Mouse (Mus musculus): ENCODE measurements around the gene Snx27. TPM values are rescaled to one million over a fixed set of nuclear protein-coding genes. Genes with fewer than 3 reads are reported as not detected.

Gene Snx27
- polyA plus RNA-seq, 2 experiments, result 24.3 to 37.2 TPM

DNA sequence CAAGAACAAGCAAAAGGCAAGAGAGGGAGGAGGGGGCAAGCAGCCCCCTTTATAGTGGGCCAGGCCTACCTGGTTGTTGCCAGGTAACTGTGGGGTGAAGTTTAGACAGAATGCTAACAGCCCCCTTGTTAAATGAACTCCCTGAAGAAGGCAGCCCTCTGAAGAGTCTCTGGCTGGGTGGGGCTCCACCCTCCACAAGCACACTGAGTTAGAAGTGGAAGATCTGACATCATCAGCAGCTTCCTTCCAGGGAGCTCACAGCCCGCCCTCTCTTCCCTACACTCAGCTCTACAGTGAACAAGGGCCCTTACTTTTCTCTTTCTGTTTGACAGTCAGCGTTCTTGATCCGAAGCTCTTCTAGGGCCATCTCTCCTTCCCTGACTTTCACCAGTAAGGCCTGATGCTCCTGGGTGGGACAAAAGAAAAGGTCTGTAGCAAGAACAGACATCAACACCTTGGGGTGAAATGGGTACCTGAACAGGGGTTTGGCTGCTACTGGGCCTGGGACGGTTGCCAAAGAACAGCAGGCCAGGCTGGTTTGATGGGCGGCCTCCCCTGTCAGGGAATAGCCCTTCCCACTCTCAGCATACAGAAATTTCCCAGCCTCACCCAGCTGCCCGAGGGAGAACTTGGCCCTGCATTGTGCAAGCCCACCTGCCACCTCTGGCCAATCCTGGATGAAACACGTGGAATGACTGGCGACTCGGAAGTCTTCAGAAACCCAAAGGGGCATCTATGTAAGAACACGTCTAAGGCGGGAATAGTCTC is 39.4 kb upstream of the Snx27 start:
- no peak for DNase-seq (ENCODE audit: low spot score)
- TF ChIP-seq POLR2A (IDR thresholded peaks at IDR 0.05; ENCODE audit: borderline replicate concordance, extremely low read depth, insufficient read depth, insufficient read length), result no peak

DNA sequence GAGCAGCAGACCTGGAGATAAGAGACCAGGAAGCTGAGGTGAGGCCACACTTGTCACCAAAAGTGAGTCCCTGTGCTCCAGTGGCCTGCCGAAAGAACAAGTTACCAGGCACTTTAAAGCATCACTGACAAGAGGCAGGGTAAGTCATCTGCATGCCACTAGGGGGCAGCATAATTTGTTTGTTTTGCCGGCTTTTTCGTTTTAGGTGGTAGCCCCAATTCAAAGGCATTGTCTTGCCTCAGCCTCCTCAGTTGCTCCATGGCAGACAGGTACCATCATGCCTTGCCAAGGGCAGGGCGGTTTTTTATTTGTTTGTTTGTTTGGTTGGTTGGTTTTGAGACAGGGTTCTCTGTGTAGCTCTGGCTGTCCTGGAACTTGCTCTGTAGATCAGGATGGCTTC is 34.2 kb upstream of the Snx27 start:
- WGBS, result 78% methylated on average over 4 of the region's 4 CpGs
- Histone ChIP-seq H3K4me2 (replicated peaks; ENCODE audit: low read depth, low read length, severe bottlenecking) (no peak overlapping the region), H3K4me1 (ENCODE audit: control insufficient read depth, insufficient read depth, low read length) (0 out of 2 replicates have a peak, but pooled peaks cover under 1% of the 10 kb centered on the region), H3K27ac (replicated peaks; ENCODE audit: low read depth, low read length) (no peak overlapping the region), H3K9me3 (ENCODE audit: control insufficient read depth, low read length) (no peaks in the 10 kb centered on the region), H3K4me3 (replicated peaks; ENCODE audit: low read length) (no peak overlapping the region), H3K27me3 (ENCODE audit: control insufficient read depth, insufficient read depth, low read length) (no peaks in the 10 kb centered on the region), H3K9ac (ENCODE audit: low read depth, low read length, severe bottlenecking) (no peak overlapping the region), H3K36me3 (ENCODE audit: control insufficient read depth, insufficient read depth, low read length) (no peaks in the 10 kb centered on the region)
- ATAC-seq (ENCODE audit: low FRiP score, low read depth) (no peak), DNase-seq (ENCODE audit: low spot score) (no peak)
- TF ChIP-seq POLR2A (IDR thresholded peaks at IDR 0.05; ENCODE audit: borderline replicate concordance, extremely low read depth, insufficient read depth, insufficient read length), result no peak

More for the DNA sequence above, 39.4 kb upstream of the Snx27 start:
- 0 out of 2 replicates have a peak overlapping the region, but pooled peaks have one; percentile 38 for H3K27ac ChIP-seq (replicated peaks; ENCODE audit: low read depth, low read length)
- H3K27me3 ChIP-seq (ENCODE audit: control insufficient read depth, insufficient read depth, low read length), result no peaks in the 10 kb centered on the region
- H3K4me3 ChIP-seq (replicated peaks; ENCODE audit: low read length), result no peak overlapping the region
- H3K4me1 ChIP-seq (ENCODE audit: control insufficient read depth, insufficient read depth, low read length), result no peaks in the 10 kb centered on the region
- 72% methylated on average over 11 of the region's 11 CpGs for WGBS
- H3K9ac ChIP-seq (ENCODE audit: low read depth, low read length, severe bottlenecking), result no peak overlapping the region
- H3K9me3 ChIP-seq (ENCODE audit: control insufficient read depth, low read length), result no peaks in the 10 kb centered on the region
- no peak overlapping the region for H3K4me2 ChIP-seq (replicated peaks; ENCODE audit: low read depth, low read length, severe bottlenecking)
- no peak for ATAC-seq (ENCODE audit: low FRiP score, low read depth)
- no peaks in the 10 kb centered on the region for H3K36me3 ChIP-seq (ENCODE audit: control insufficient read depth, insufficient read depth, low read length)

DNA sequence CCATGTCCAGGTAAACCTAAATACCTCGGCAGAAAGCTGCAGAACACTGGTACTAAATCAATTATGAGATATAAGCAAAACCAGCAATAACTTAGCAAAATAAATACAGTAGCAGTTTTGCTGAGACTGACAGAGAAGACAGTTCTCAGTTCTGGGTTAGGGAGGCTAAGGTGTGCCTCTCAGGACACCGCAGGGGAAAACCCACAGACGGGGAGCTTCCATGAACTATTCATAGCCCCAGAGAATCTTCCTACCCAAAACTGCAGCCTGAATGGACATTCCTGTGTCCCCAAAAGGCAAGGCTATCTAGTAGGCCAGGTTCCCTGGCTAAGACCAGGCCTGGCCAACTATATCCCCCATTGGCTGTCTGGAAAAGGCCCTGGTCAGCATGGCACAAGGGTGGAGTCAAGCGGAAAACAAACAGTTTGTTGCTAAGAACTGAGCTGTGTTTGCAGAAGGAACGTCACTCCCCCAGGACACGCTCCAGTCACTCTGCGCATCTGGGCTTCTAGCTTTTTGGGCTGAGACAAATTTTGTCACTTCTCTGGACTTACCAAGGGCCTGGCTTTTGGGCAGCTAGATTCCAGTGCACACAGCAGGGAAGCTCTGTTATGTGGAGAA is 30.9 kb upstream of the Snx27 start:
- DNase-seq (ENCODE audit: low spot score) (no peak), ATAC-seq (ENCODE audit: low FRiP score, low read depth) (no peak)
- WGBS, result 80% methylated on average over 7 of the region's 7 CpGs
- no peak for TF ChIP-seq POLR2A (IDR thresholded peaks at IDR 0.05; ENCODE audit: borderline replicate concordance, extremely low read depth, insufficient read depth, insufficient read length)
- H3K4me1 ChIP-seq (ENCODE audit: control insufficient read depth, insufficient read depth, low read length), result peaks cover 12% of the 10 kb centered on the region
- no peak overlapping the region for H3K9ac ChIP-seq (ENCODE audit: low read depth, low read length, severe bottlenecking)
- no peaks in the 10 kb centered on the region for H3K27me3 ChIP-seq (ENCODE audit: control insufficient read depth, insufficient read depth, low read length)
- no peaks in the 10 kb centered on the region for H3K36me3 ChIP-seq (ENCODE audit: control insufficient read depth, insufficient read depth, low read length)
- no peak overlapping the region for H3K27ac ChIP-seq (replicated peaks; ENCODE audit: low read depth, low read length)
- H3K4me2 ChIP-seq (replicated peaks; ENCODE audit: low read depth, low read length, severe bottlenecking), result no peak overlapping the region
- no peak overlapping the region for H3K4me3 ChIP-seq (replicated peaks; ENCODE audit: low read length)
- no peaks in the 10 kb centered on the region for H3K9me3 ChIP-seq (ENCODE audit: control insufficient read depth, low read length)

DNA sequence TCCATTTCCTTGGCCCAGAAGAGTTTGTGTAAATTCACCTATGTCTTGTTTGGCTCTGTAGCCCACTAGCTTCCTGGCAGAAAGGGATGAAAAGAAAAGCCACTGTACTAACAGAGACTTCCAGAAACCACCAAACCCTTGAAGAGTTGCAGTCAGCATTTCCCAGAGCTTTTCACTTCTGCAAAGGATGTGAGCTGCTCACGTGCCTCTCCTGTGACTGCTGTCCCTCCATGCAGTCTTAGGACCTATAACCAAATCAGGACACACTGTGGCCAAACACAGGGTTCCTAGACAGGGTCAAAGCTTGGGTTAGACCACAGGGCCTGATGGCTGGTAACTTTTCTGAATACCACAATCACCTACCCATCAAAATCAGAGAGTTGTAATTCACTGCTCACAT is 29.8 kb upstream of the Snx27 start:
- no peak for TF ChIP-seq POLR2A (IDR thresholded peaks at IDR 0.05; ENCODE audit: borderline replicate concordance, extremely low read depth, insufficient read depth, insufficient read length)
- ATAC-seq (ENCODE audit: low FRiP score, low read depth), result no peak
- no peak overlapping the region for H3K27ac ChIP-seq (replicated peaks; ENCODE audit: low read depth, low read length)

DNA sequence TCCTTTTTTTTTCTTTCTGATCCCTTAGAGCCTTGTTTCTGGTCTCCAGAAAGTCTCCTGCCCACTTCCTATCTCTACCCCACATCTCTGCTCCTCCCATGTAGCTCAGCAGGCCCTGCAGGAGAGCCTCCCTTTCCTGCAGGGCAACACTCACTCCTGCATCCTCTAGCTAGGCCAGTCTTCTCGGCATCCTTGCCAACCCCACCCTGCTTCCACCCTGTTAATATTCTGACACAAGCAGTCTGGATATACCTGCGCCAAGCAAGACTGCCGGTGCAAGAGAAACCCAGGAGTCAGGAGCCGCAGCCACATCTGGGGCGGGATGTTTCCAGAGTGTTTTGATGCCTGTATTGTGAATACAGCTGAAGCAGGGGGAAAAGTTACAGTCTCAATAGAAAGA is 29.3 kb upstream of the Snx27 start:
- no peak overlapping the region for H3K4me3 ChIP-seq (replicated peaks; ENCODE audit: low read length)
- no peaks in the 10 kb centered on the region for H3K36me3 ChIP-seq (ENCODE audit: control insufficient read depth, insufficient read depth, low read length)
- 55% methylated on average over 5 of the region's 5 CpGs for WGBS
- no peak for TF ChIP-seq POLR2A (IDR thresholded peaks at IDR 0.05; ENCODE audit: borderline replicate concordance, extremely low read depth, insufficient read depth, insufficient read length)
- H3K9ac ChIP-seq (ENCODE audit: low read depth, low read length, severe bottlenecking), result no peak overlapping the region
- no peaks in the 10 kb centered on the region for H3K27me3 ChIP-seq (ENCODE audit: control insufficient read depth, insufficient read depth, low read length)
- no peak for DNase-seq (ENCODE audit: low spot score)
- no peak for ATAC-seq (ENCODE audit: low FRiP score, low read depth)
- H3K27ac ChIP-seq (replicated peaks; ENCODE audit: low read depth, low read length), result peak overlapping the region; percentile 34
- no peak overlapping the region for H3K4me2 ChIP-seq (replicated peaks; ENCODE audit: low read depth, low read length, severe bottlenecking)
- peaks cover 12% of the 10 kb centered on the region for H3K4me1 ChIP-seq (ENCODE audit: control insufficient read depth, insufficient read depth, low read length)
- no peaks in the 10 kb centered on the region for H3K9me3 ChIP-seq (ENCODE audit: control insufficient read depth, low read length)

More for the DNA sequence above, 29.8 kb upstream of the Snx27 start:
- DNase-seq (ENCODE audit: low spot score), result no peak
- Histone ChIP-seq H3K9ac (ENCODE audit: low read depth, low read length, severe bottlenecking) (no peak overlapping the region), H3K4me3 (replicated peaks; ENCODE audit: low read length) (no peak overlapping the region), H3K4me1 (ENCODE audit: control insufficient read depth, insufficient read depth, low read length) (peaks cover 12% of the 10 kb centered on the region), H3K4me2 (replicated peaks; ENCODE audit: low read depth, low read length, severe bottlenecking) (no peak overlapping the region), H3K27me3 (ENCODE audit: control insufficient read depth, insufficient read depth, low read length) (no peaks in the 10 kb centered on the region), H3K36me3 (ENCODE audit: control insufficient read depth, insufficient read depth, low read length) (no peaks in the 10 kb centered on the region), H3K9me3 (ENCODE audit: control insufficient read depth, low read length) (no peaks in the 10 kb centered on the region)
- 68% methylated on average over 1 of the region's 1 CpGs for WGBS

Data from limb, embryonic 14.5 days (tissue).